Mouse (Mus musculus): ENCODE measurements around the gene Adap1. TPM values are rescaled to one million over a fixed set of nuclear protein-coding genes. Genes with fewer than 3 reads are reported as not detected.

Adap1 gene
- polyA plus RNA-seq, 1 experiment from 2014 or later = 7.7 TPM

DNA sequence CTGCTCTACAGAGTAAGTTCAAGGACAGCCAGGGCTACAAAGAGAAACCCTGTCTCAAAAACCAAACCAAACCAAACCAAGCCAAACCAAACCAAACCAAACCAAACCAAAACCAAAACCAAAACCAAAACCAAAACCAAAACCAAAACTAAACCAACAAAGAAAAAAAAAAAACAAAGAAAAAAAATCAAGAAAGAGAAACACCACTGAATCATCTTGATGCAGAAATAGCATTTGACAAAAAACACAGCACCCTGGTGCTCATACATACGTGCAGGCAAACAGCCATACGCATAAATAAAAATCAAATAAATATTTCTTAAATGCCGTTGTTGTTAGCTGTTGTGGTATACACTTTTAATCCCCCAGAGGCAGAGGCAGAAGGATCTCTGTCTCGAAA lies 14.9 kb downstream of the Adap1 start:
- WGBS = 86% methylated on average over 4 of the region's 4 CpGs
- H3K4me3 ChIP-seq (ENCODE audit: low read depth, low read length) = no peak overlapping the region
- ATAC-seq (replicated peaks; ENCODE audit: low FRiP score, low TSS enrichment, low read depth) (no peak), DNase-seq (ENCODE audit: low spot score) (no peak)
- H3K4me1 ChIP-seq (replicated peaks; ENCODE audit: control insufficient read depth, insufficient read depth, low read length) = no peaks in the 10 kb centered on the region
- H3K27me3 ChIP-seq (replicated peaks; ENCODE audit: control insufficient read depth, insufficient read depth, low read length) = no peaks in the 10 kb centered on the region
- no peak overlapping the region for H3K4me2 ChIP-seq (ENCODE audit: low read length)
- no peak overlapping the region for H3K9ac ChIP-seq (ENCODE audit: low read length)
- no peaks in the 10 kb centered on the region for H3K36me3 ChIP-seq (ENCODE audit: control insufficient read depth, insufficient read depth, low read length)
- no peak overlapping the region for H3K27ac ChIP-seq (ENCODE audit: low read depth)
- H3K9me3 ChIP-seq (ENCODE audit: control insufficient read depth, low read length) = no peaks in the 10 kb centered on the region

- Histone ChIP-seq H3K4me2 (ENCODE audit: low read length) (no peak overlapping the region), H3K4me3 (ENCODE audit: low read depth, low read length) (no peak overlapping the region), H3K9me3 (ENCODE audit: control insufficient read depth, low read length) (no peaks in the 10 kb centered on the region), H3K9ac (ENCODE audit: low read length) (no peak overlapping the region), H3K36me3 (ENCODE audit: control insufficient read depth, insufficient read depth, low read length) (no peaks in the 10 kb centered on the region), H3K27me3 (replicated peaks; ENCODE audit: control insufficient read depth, insufficient read depth, low read length) (no peaks in the 10 kb centered on the region), H3K27ac (ENCODE audit: low read depth) (no peak overlapping the region), H3K4me1 (replicated peaks; ENCODE audit: control insufficient read depth, insufficient read depth, low read length) (no peaks in the 10 kb centered on the region)
- no peak for ATAC-seq (replicated peaks; ENCODE audit: low FRiP score, low TSS enrichment, low read depth)
- DNase-seq (ENCODE audit: low spot score) = no peak
- WGBS = 76% methylated on average over 3 of the region's 3 CpGs
Observed at GRCm38 (mm10) chr5:139309946-139310345, 15.5 kb downstream of the Adap1 start.

GRCm38 (mm10) chr5:139303646-139304061 lies 21.8 kb downstream of the Adap1 start:
- Histone ChIP-seq H3K9ac (ENCODE audit: low read length) (no peak overlapping the region), H3K4me1 (replicated peaks; ENCODE audit: control insufficient read depth, insufficient read depth, low read length) (peaks cover 4% of the 10 kb centered on the region; the same call in 1 of the 2 replicates), H3K4me3 (ENCODE audit: low read depth, low read length) (no peak overlapping the region), H3K4me2 (ENCODE audit: low read length) (no peak overlapping the region), H3K36me3 (ENCODE audit: control insufficient read depth, insufficient read depth, low read length) (no peaks in the 10 kb centered on the region), H3K27ac (ENCODE audit: low read depth) (no peak overlapping the region), H3K27me3 (replicated peaks; ENCODE audit: control insufficient read depth, insufficient read depth, low read length) (no peaks in the 10 kb centered on the region), H3K9me3 (ENCODE audit: control insufficient read depth, low read length) (no peaks in the 10 kb centered on the region)
- ATAC-seq (replicated peaks; ENCODE audit: low FRiP score, low TSS enrichment, low read depth) = no peak
- WGBS = 87% methylated on average over 9 of the region's 9 CpGs
- no peak for DNase-seq (ENCODE audit: low spot score)

GRCm38 (mm10) chr5:139302101-139302500 lies 23.3 kb downstream of the Adap1 start:
- Histone ChIP-seq H3K27ac (ENCODE audit: low read depth) (no peak overlapping the region), H3K9me3 (ENCODE audit: control insufficient read depth, low read length) (no peaks in the 10 kb centered on the region), H3K4me1 (replicated peaks; ENCODE audit: control insufficient read depth, insufficient read depth, low read length) (peaks cover 4% of the 10 kb centered on the region; the same call in 1 of the 2 replicates), H3K4me2 (ENCODE audit: low read length) (no peak overlapping the region), H3K9ac (ENCODE audit: low read length) (no peak overlapping the region), H3K27me3 (replicated peaks; ENCODE audit: control insufficient read depth, insufficient read depth, low read length) (no peaks in the 10 kb centered on the region), H3K4me3 (ENCODE audit: low read depth, low read length) (no peak overlapping the region), H3K36me3 (ENCODE audit: control insufficient read depth, insufficient read depth, low read length) (no peaks in the 10 kb centered on the region)
- no peak for DNase-seq (ENCODE audit: low spot score)
- WGBS = 87% methylated on average over 6 of the region's 6 CpGs
- no peak for ATAC-seq (replicated peaks; ENCODE audit: low FRiP score, low TSS enrichment, low read depth)

DNA sequence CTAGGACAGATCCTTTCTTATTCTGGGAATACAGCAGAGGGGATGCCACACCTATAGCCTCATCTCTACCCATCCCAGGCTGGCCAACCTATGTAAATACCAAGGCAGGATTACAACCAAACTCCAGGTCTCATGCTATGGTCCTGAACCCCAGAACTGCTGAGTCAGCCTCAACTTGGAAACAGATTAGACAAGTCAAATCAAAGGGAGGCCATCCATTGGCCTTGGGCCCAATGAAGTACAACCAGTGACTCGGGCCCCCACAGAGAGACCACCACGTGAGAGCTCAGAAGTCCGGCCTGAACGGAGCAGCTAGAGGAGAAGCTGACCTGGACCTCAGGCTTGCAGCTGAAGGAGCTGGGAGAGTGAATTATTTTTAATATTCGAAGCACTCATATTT lies 27.7 kb downstream of the Adap1 start:
- Histone ChIP-seq H3K36me3 (ENCODE audit: control insufficient read depth, insufficient read depth, low read length) (no peaks in the 10 kb centered on the region), H3K27me3 (replicated peaks; ENCODE audit: control insufficient read depth, insufficient read depth, low read length) (no peaks in the 10 kb centered on the region), H3K4me1 (replicated peaks; ENCODE audit: control insufficient read depth, insufficient read depth, low read length) (peaks cover 4% of the 10 kb centered on the region; the same call in 1 of the 2 replicates), H3K9ac (ENCODE audit: low read length) (no peak overlapping the region), H3K27ac (ENCODE audit: low read depth) (no peak overlapping the region), H3K4me3 (ENCODE audit: low read depth, low read length) (no peak overlapping the region), H3K9me3 (ENCODE audit: control insufficient read depth, low read length) (no peaks in the 10 kb centered on the region), H3K4me2 (ENCODE audit: low read length) (no peak overlapping the region)
- ATAC-seq (replicated peaks; ENCODE audit: low FRiP score, low TSS enrichment, low read depth) (no peak), DNase-seq (ENCODE audit: low spot score) (no peak)
- WGBS = 81% methylated on average over 5 of the region's 5 CpGs

GRCm38 (mm10) chr5:139297092-139297491 lies 28.3 kb downstream of the Adap1 start:
- H3K4me2 ChIP-seq (ENCODE audit: low read length) = no peak overlapping the region
- H3K36me3 ChIP-seq (ENCODE audit: control insufficient read depth, insufficient read depth, low read length) = no peaks in the 10 kb centered on the region
- ATAC-seq (replicated peaks; ENCODE audit: low FRiP score, low TSS enrichment, low read depth) = no peak

GRCm38 (mm10) chr5:139294089-139294488 lies 31.3 kb downstream of the Adap1 start:
- no peak overlapping the region for H3K9ac ChIP-seq (ENCODE audit: low read length)
- no peaks in the 10 kb centered on the region for H3K9me3 ChIP-seq (ENCODE audit: control insufficient read depth, low read length)
- DNase-seq (ENCODE audit: low spot score) (no peak), ATAC-seq (replicated peaks; ENCODE audit: low FRiP score, low TSS enrichment, low read depth) (no peak)
- no peak overlapping the region for H3K27ac ChIP-seq (ENCODE audit: low read depth)
- WGBS = 84% methylated on average over 2 of the region's 2 CpGs
- no peaks in the 10 kb centered on the region for H3K4me1 ChIP-seq (replicated peaks; ENCODE audit: control insufficient read depth, insufficient read depth, low read length)
- H3K4me3 ChIP-seq (ENCODE audit: low read depth, low read length) = no peak overlapping the region
- H3K27me3 ChIP-seq (replicated peaks; ENCODE audit: control insufficient read depth, insufficient read depth, low read length) = no peaks in the 10 kb centered on the region
- H3K4me2 ChIP-seq (ENCODE audit: low read length) = no peak overlapping the region
- no peaks in the 10 kb centered on the region for H3K36me3 ChIP-seq (ENCODE audit: control insufficient read depth, insufficient read depth, low read length)

More at GRCm38 (mm10) chr5:139297092-139297491, 28.3 kb downstream of the Adap1 start:
- 75% methylated on average over 10 of the region's 10 CpGs for WGBS
- no peak overlapping the region for H3K27ac ChIP-seq (ENCODE audit: low read depth)
- no peaks in the 10 kb centered on the region for H3K27me3 ChIP-seq (replicated peaks; ENCODE audit: control insufficient read depth, insufficient read depth, low read length)
- DNase-seq (ENCODE audit: low spot score) = no peak
- no peak overlapping the region for H3K9ac ChIP-seq (ENCODE audit: low read length)
- H3K4me1 ChIP-seq (replicated peaks; ENCODE audit: control insufficient read depth, insufficient read depth, low read length) = peaks cover 4% of the 10 kb centered on the region; the same call in 1 of the 2 replicates
- no peaks in the 10 kb centered on the region for H3K9me3 ChIP-seq (ENCODE audit: control insufficient read depth, low read length)
- H3K4me3 ChIP-seq (ENCODE audit: low read depth, low read length) = no peak overlapping the region

DNA sequence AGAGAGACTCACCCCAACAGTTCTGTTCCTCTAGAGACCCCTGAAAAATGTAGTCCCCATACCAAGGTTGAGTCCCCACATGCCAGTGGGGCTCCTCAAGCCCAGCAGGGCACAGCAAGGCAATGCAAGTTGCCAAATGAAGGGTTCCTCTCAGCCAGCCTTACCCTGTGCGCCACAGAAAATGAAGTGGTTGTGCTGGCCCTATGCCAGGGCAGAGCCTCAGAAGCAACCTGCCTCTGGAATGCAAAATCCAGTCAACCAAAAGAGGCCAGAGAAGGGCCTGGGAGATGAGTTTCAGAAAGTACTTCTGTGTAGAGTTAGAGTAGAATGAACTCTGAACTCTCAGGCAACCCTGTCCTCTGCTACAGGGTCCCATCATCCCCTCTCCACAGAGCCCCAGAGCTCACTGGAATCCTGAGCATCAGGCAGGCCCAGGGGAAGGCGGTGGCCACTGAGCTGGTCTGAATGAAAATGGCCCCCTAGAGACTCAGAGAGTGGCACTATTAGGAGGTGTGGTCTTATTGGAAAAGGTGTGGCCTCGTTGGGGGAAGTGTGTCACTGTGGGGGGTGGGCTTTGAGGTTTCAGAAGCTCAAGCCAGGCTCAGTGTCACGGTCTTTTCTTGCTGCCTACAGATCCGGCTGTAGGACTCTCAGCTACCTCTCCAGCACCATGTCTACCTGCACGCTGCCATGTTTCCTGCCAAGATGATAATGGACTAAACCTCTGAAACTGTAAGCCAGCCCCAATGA lies 33.4 kb downstream of the Adap1 start:
- Histone ChIP-seq H3K27ac (ENCODE audit: low read depth) (no peak overlapping the region), H3K27me3 (replicated peaks; ENCODE audit: control insufficient read depth, insufficient read depth, low read length) (no peaks in the 10 kb centered on the region), H3K9me3 (ENCODE audit: control insufficient read depth, low read length) (no peaks in the 10 kb centered on the region), H3K4me2 (ENCODE audit: low read length) (no peak overlapping the region), H3K36me3 (ENCODE audit: control insufficient read depth, insufficient read depth, low read length) (no peaks in the 10 kb centered on the region), H3K4me3 (ENCODE audit: low read depth, low read length) (no peak overlapping the region), H3K4me1 (replicated peaks; ENCODE audit: control insufficient read depth, insufficient read depth, low read length) (peaks cover 2% of the 10 kb centered on the region; the same call in 1 of the 2 replicates), H3K9ac (ENCODE audit: low read length) (no peak overlapping the region)
- DNase-seq (ENCODE audit: low spot score) (no peak), ATAC-seq (replicated peaks; ENCODE audit: low FRiP score, low TSS enrichment, low read depth) (no peak)
- 72% methylated on average over 6 of the region's 6 CpGs for WGBS
